Mouse (Mus musculus) embryonic facial prominence, embryonic 12.5 days (tissue): ENCODE measurements around the gene Ttc36. TPM values are rescaled to one million over a fixed set of nuclear protein-coding genes. Genes with fewer than 3 reads are reported as not detected.
"Not testable (repeated sequence)": the region's sequence is repeated elsewhere in the genome, so short reads cannot be mapped to it uniquely, and the experiment has no call there.

Experiments used
- ATAC-seq: fragments of 200-750 bp; cut with Nextera tagmentation; 2 replicates; pipeline ENCODE4 v1.8.0; 2017; ENCODE audit not compliant: insufficient number of reproducible peaks, insufficient read depth, low FRiP score, low TSS enrichment
- H3K27ac ChIP-seq: fragments of 300-500 bp; sonication (generic); 2 replicates; pipeline ENCODE4 v1.5.1; 2016; ENCODE audit warnings: mild to moderate bottlenecking
- H3K27me3 ChIP-seq: fragments of 300-500 bp; sonication (generic); 2 replicates; pipeline ENCODE4 v1.6.1; 2016; ENCODE audit warnings: mild to moderate bottlenecking, moderate library complexity
- H3K36me3 ChIP-seq: fragments of 300-500 bp; sonication (generic); 2 replicates; pipeline ENCODE4 v1.6.1; 2016; ENCODE audit warnings: mild to moderate bottlenecking
- H3K4me1 ChIP-seq: fragments of 300-500 bp; sonication (generic); 2 replicates; pipeline ENCODE4 v1.6.1; 2016
- H3K4me2 ChIP-seq: fragments of 300-500 bp; sonication (generic); replicated peaks from 2 replicates; pipeline ENCODE4 v1.6.1; 2016; ENCODE audit warnings: mild to moderate bottlenecking, moderate library complexity
- H3K4me3 ChIP-seq: fragments of 300-500 bp; sonication (generic); 2 replicates; pipeline ENCODE4 v1.5.1; 2016; ENCODE audit warnings: mild to moderate bottlenecking
- H3K9ac ChIP-seq: fragments of 300-500 bp; sonication (generic); 2 replicates; pipeline ENCODE4 v1.6.1; 2016; ENCODE audit warnings: mild to moderate bottlenecking, moderate library complexity
- H3K9me3 ChIP-seq: fragments of 300-500 bp; sonication (generic); 2 replicates; pipeline ENCODE4 v1.6.1; 2016; ENCODE audit warnings: mild to moderate bottlenecking, moderate library complexity
- WGBS: fragments of 180-500 bp; shearing (Covaris S2); methylation state at CpG from one replicate; pipeline ENCODE4 v1.1.7; 2016; 5-methylcytosine and 5-hydroxymethylcytosine counted together
- polyA plus RNA-seq: library from polyadenylated mRNA; unstranded; fragments of >200 nt; fragmentation: Nextera tagmentation; extraction: Ambion mirVana; gene quantifications from 2 replicates; pipeline ENCODE4 v1.2.1, GENCODE M21; 2016

Ttc36 gene
- polyA plus RNA-seq, 1 experiment from 2014 or later: 0.40 TPM

DNA sequence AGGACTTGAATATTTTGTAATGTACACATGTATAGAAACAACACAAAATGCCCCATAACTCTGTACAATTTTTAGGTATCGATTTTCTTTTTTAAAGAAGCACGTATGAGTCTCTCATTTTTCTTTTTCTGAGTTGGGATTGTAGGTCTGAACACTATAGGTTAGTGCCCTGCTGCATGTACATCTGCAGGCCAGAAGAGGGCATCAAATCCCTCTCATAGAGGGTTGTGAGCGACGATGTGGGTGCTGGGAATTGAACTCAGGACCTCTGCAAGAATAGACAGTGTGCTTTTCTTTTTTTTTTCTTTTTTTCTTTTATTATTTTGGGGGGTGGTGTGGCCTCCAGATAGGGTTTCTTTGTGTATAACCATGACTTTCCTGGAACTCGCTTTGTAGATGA lies 31.5 kb downstream of the Ttc36 start:
- no peaks in the 10 kb centered on the region for H3K9me3 ChIP-seq
- H3K9ac ChIP-seq: no peak overlapping the region
- H3K27ac ChIP-seq: no peak overlapping the region
- no peak overlapping the region for H3K4me3 ChIP-seq
- H3K4me2 ChIP-seq: no peak overlapping the region
- no peaks in the 10 kb centered on the region for H3K27me3 ChIP-seq
- H3K36me3 ChIP-seq: peaks cover 13% of the 10 kb centered on the region
- H3K4me1 ChIP-seq: peaks cover 7% of the 10 kb centered on the region; the same call in 1 of the 2 replicates
- no peak for ATAC-seq
- 85% methylated on average over 5 of the region's 5 CpGs for WGBS

DNA sequence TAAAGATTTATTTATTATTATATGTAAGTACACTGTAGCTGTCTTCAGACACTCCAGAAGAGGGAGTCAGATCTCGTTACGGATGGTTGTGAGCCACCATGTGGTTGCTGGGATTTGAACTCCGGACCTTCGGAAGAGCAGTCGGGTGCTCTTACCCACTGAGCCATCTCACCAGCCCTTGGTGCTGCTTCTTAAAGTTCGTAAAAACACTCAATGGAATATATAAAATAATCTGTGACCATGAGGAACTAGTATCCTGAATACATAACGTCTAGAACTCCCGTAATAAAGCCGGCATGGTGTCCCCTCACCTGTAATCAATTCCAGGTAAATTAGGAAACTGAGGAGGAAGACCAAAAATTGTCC lies 34.9 kb downstream of the Ttc36 start:
- ATAC-seq, H3K27me3 ChIP-seq, H3K36me3 ChIP-seq, H3K9me3 ChIP-seq, H3K4me1 ChIP-seq, H3K9ac ChIP-seq, H3K27ac ChIP-seq: not testable (repeated sequence)
- Histone ChIP-seq H3K4me2 (peak overlapping the region; percentile 32; the same call in 1 of the 2 replicates), H3K4me3 (peak overlapping the region; percentile 99)
- WGBS: 42% methylated on average over 8 of the region's 9 CpGs

DNA sequence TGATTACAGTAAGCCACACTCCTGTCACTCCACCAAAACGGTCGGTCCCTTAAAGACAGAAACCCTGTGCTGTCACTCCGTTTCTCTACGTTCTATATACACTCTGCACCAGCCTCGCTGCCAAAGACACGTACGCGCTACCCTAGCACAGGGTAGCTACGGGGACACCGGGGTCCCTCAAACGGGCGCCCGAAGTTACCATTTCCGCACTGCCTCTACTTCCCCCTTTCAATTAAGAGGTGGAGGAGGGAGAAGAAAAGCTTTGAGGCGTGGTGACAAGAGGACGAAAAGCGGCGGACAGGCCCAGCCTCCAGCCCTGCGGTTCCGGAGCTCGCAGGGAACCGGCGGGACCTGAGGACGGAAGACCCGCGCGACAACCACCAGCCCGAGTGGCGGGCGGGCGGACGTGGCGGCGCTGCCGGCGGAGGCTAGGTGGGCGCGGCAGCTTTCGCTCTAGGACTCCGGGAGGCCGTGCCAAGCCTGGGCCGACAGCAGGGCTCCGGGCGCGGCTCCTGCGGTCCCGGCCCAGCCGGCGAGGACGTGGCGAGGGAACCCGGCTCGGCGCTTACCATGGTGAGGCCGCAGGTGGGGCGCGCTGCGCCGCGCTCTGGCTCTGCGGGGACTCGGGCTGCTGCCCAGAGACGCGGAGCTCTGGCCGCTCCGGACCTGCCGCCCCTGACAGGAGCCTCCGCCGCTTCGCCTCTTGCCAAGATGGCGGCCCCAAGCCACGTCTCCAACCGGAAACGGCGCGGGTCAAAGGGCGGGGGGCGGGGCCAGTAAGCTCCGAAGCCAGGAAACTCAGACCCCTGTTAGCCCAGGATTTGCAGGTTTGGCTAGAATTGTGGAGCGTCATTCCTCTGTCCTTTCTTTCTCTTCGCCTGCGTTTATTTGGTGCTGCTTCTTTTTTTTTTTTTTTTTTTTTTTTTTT lies 35.5 kb downstream of the Ttc36 start, which contains the start of the genes Arcn1 and Ift46:
Arcn1 (minus strand) TSS at position 745 of the 928 bp plus-strand sequence.
Ift46 (plus strand) TSS at position 808 of the 928 bp plus-strand sequence.
- Histone ChIP-seq H3K4me2 (peak within 1 kb of the TSS; percentile 69), H3K9ac (peak within 1 kb of the TSS; percentile 96), H3K27ac (peak within 1 kb of the TSS; percentile 97), H3K9me3 (no peaks in the 10 kb centered on the region), H3K36me3 (no peaks in the 10 kb centered on the region), H3K4me3 (peak within 1 kb of the TSS; percentile 99), H3K4me1 (peaks cover 8% of the 10 kb centered on the region), H3K27me3 (no peaks in the 10 kb centered on the region)
- ATAC-seq: peak; percentile 79
- under 1% methylated on average over 78 of the region's 82 CpGs for WGBS

DNA sequence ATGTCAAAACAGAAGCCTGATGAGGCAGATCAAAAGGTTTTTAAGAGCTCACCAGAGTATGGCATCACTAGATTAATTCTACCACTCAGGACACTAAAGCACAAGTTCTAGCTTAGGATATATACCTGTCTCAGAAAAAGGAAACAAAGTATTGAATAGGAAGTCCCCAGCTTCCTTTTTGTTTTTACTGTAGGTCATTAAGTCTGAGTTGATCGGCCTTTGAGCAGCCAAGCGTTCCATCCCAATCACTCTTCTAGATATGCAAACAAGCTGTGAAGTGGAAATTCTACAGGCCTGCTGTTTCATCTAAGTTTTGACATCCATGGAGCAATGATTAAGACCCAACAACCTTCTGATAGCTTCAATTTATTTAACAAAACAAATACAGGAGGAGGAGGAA lies 42.0 kb downstream of the Ttc36 start:
- peaks cover 24% of the 10 kb centered on the region for H3K36me3 ChIP-seq
- H3K4me1 ChIP-seq: peaks cover 4% of the 10 kb centered on the region; the same call in 1 of the 2 replicates
- H3K9me3 ChIP-seq: no peaks in the 10 kb centered on the region
- no peak overlapping the region for H3K27ac ChIP-seq
- H3K9ac ChIP-seq: no peak overlapping the region
- 90% methylated on average over 2 of the region's 2 CpGs for WGBS
- no peak overlapping the region for H3K4me3 ChIP-seq
- no peak for ATAC-seq
- no peak overlapping the region for H3K4me2 ChIP-seq
- no peaks in the 10 kb centered on the region for H3K27me3 ChIP-seq

Other genes with a start within 250 kb of the Ttc36 start
- 0.08 TPM in 1 of 2 replicates, not detected in the other for gene Cxcr5, start 241.2 kb downstream of the Ttc36 start, polyA plus RNA-seq
- gene Ddx6, start 198.2 kb downstream of the Ttc36 start, polyA plus RNA-seq: 28.3 and 28.8 TPM in 2 replicates
- gene Treh, start 129.8 kb downstream of the Ttc36 start, polyA plus RNA-seq: not detected in 2 replicates
- gene Phldb1, start 67.9 kb downstream of the Ttc36 start, polyA plus RNA-seq: 57.1 and 60.7 TPM in 2 replicates
- gene Arcn1, start 35.2 kb downstream of the Ttc36 start, polyA plus RNA-seq: 193 and 197 TPM in 2 replicates
- 151 and 153 TPM in 2 replicates for gene Ift46, start 35.2 kb downstream of the Ttc36 start, polyA plus RNA-seq
- gene Tmem25, start 3.8 kb downstream of the Ttc36 start, polyA plus RNA-seq: 3.8 and 4.1 TPM in 2 replicates
- 23.5 and 24.4 TPM in 2 replicates for gene Kmt2a, start 78.2 kb upstream of the Ttc36 start, polyA plus RNA-seq
- gene Atp5l, start 117.7 kb upstream of the Ttc36 start, polyA plus RNA-seq: 538 and 574 TPM in 2 replicates
- gene Ube4a, start 162.5 kb upstream of the Ttc36 start, polyA plus RNA-seq: 25.7 and 26.3 TPM in 2 replicates
- gene Cd3g, start 177.4 kb upstream of the Ttc36 start, polyA plus RNA-seq: not detected in 2 replicates
- not detected in 2 replicates for gene Cd3d, start 178.7 kb upstream of the Ttc36 start, polyA plus RNA-seq
- gene Cd3e, start 206.6 kb upstream of the Ttc36 start, polyA plus RNA-seq: not detected in 2 replicates
- 8.8 and 11.3 TPM in 2 replicates for gene Mpzl2, start 236.7 kb upstream of the Ttc36 start, polyA plus RNA-seq